21 mouse cellular contexts compared by ENCODE assay signal in the genomic region with DNA sequence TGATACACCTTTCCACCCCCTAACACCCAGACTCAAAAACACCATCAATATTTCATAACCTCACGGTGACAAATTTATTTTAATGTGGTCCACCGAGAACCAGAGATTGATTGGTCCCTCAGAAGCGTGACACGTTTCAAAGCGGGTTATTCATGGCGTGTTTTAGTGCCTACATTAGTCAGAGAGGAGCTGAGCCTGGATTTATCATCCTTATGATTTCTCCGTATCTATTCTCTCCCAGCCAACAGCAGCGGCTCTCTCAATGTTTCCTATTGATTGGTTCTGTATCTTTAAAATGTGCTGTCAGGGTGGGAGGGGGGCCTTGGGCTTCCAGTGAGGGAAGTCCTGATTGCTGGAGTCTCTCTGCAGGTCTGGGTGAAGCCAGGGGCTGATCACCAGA.
DNase-seq lines count a peak whose midpoint lies in the region; ATAC-seq and TF ChIP-seq lines count a peak whose summit lies in the region.
"Had no signal": no experiment of that assay in that cellular context is flagged by ENCODE, and none has a peak within 500 bp of the region (broad histone marks: within the 10 kb centered on the region; RNA-seq: fewer than 3 reads in every experiment).

No protein-coding gene starts in this region.

- WGBS in hindbrain, embryonic 13.5 days, result 41% methylated on average over 8 of the region's 8 CpGs
- WGBS in hindbrain, embryonic 11.5 days, result 69% methylated on average over 8 of the region's 8 CpGs
- 50% methylated on average over 8 of the region's 8 CpGs for WGBS in hindbrain, embryonic 15.5 days
- 58% methylated on average over 8 of the region's 8 CpGs for WGBS in midbrain, embryonic 16.5 days

- no peaks in the 10 kb centered on the region for H3K9me3 ChIP-seq in hindbrain, embryonic 13.5 days
- no peaks in the 10 kb centered on the region for H3K9me3 ChIP-seq in hindbrain, embryonic 11.5 days (ENCODE audit: control insufficient read depth, low read length)
- no peaks in the 10 kb centered on the region for H3K9me3 ChIP-seq in hindbrain, embryonic 15.5 days
- H3K9me3 ChIP-seq in midbrain, embryonic 16.5 days (replicated peaks; ENCODE audit: control insufficient read depth, low read length, poor library complexity, severe bottlenecking), result no peaks in the 10 kb centered on the region
- H3K9me3 ChIP-seq: embryonic facial prominence, embryonic 13.5 days; heart, embryonic 15.5 days; intestine, embryonic 15.5 days had no signal

- H3K9ac ChIP-seq in hindbrain, embryonic 13.5 days, result no peak overlapping the region; the same call in 1 of the 2 replicates
- H3K9ac ChIP-seq in hindbrain, embryonic 11.5 days (ENCODE audit: low read depth, low read length), result no peak overlapping the region
- H3K9ac ChIP-seq in hindbrain, embryonic 15.5 days, result no peak overlapping the region
- no peak overlapping the region for H3K9ac ChIP-seq in midbrain, embryonic 16.5 days (ENCODE audit: low read depth, low read length)
- H3K9ac ChIP-seq: embryonic facial prominence, embryonic 13.5 days; forebrain, embryonic 12.5 days; heart, embryonic 15.5 days; intestine, embryonic 15.5 days had no signal

- ATAC-seq in hindbrain, embryonic 13.5 days (ENCODE audit: low FRiP score), result no peak
- no peak for ATAC-seq in hindbrain, embryonic 11.5 days (ENCODE audit: low FRiP score)
- ATAC-seq in hindbrain, embryonic 15.5 days (ENCODE audit: low FRiP score, low read depth), result 0 out of 2 replicates have a peak, but pooled peaks have one; percentile 30
- ATAC-seq in midbrain, embryonic 16.5 days, result no peak; the same call in 1 of the 2 replicates
- ATAC-seq: forebrain, embryonic 16.5 days; intestine, embryonic 15.5 days; Patski had no signal

- no peak overlapping the region for H3K4me2 ChIP-seq in hindbrain, embryonic 13.5 days
- no peak overlapping the region for H3K4me2 ChIP-seq in hindbrain, embryonic 11.5 days (replicated peaks; ENCODE audit: low read depth, low read length)
- no peak overlapping the region; the same call in 1 of the 2 replicates for H3K4me2 ChIP-seq in hindbrain, embryonic 15.5 days
- H3K4me2 ChIP-seq in midbrain, embryonic 16.5 days (ENCODE audit: low read length), result peak overlapping the region; percentile 28
- H3K4me2 ChIP-seq: embryonic facial prominence, embryonic 13.5 days; forebrain, embryonic 12.5 days; heart, embryonic 11.5 days; heart, embryonic 15.5 days; intestine, embryonic 15.5 days had no signal

- TF ChIP-seq POLR2A in brain, embryonic 14.5 days (IDR thresholded peaks at IDR 0.05; ENCODE audit: borderline replicate concordance, extremely low read depth, insufficient read depth, insufficient read length, poor library complexity, severe bottlenecking), result no peak

- H3K27ac ChIP-seq in hindbrain, embryonic 13.5 days, result peak overlapping the region; percentile 18; the same call in 1 of the 2 replicates
- H3K27ac ChIP-seq in hindbrain, embryonic 11.5 days (ENCODE audit: low read depth, low read length), result no peak overlapping the region
- H3K27ac ChIP-seq in hindbrain, embryonic 15.5 days (replicated peaks), result no peak overlapping the region
- H3K27ac ChIP-seq in midbrain, embryonic 16.5 days (ENCODE audit: low read length), result peak overlapping the region; percentile 17; the same call in 1 of the 2 replicates
- H3K27ac ChIP-seq: embryonic facial prominence, embryonic 13.5 days; forebrain, embryonic 12.5 days; heart, adult 2 months; heart, embryonic 15.5 days; intestine, embryonic 15.5 days had no signal

- no peak overlapping the region for H3K4me3 ChIP-seq in hindbrain, embryonic 13.5 days
- H3K4me3 ChIP-seq in hindbrain, embryonic 11.5 days (ENCODE audit: low read depth, low read length), result no peak overlapping the region
- H3K4me3 ChIP-seq in hindbrain, embryonic 15.5 days, result no peak overlapping the region
- no peak overlapping the region for H3K4me3 ChIP-seq in midbrain, embryonic 16.5 days (ENCODE audit: low read depth, low read length)
- H3K4me3 ChIP-seq: embryonic facial prominence, embryonic 13.5 days; forebrain, embryonic 12.5 days; heart, adult 2 months; heart, embryonic 15.5 days; intestine, embryonic 15.5 days had no signal

- H3K27me3 ChIP-seq in hindbrain, embryonic 13.5 days, result no peaks in the 10 kb centered on the region
- H3K27me3 ChIP-seq in hindbrain, embryonic 11.5 days (ENCODE audit: control insufficient read depth, insufficient read depth, low read length), result no peaks in the 10 kb centered on the region
- H3K27me3 ChIP-seq in hindbrain, embryonic 15.5 days, result no peaks in the 10 kb centered on the region
- no peaks in the 10 kb centered on the region for H3K27me3 ChIP-seq in midbrain, embryonic 16.5 days (ENCODE audit: control insufficient read depth, insufficient read depth, low read depth, low read length)
- H3K27me3 ChIP-seq: CH12.LX; embryonic facial prominence, embryonic 13.5 days; forebrain, embryonic 12.5 days; heart, embryonic 15.5 days; intestine, embryonic 15.5 days; Patski had no signal

- no peaks in the 10 kb centered on the region for H3K36me3 ChIP-seq in hindbrain, embryonic 13.5 days
- no peaks in the 10 kb centered on the region for H3K36me3 ChIP-seq in hindbrain, embryonic 11.5 days (ENCODE audit: control insufficient read depth, insufficient read depth, low read length)
- no peaks in the 10 kb centered on the region for H3K36me3 ChIP-seq in hindbrain, embryonic 15.5 days
- no peaks in the 10 kb centered on the region for H3K36me3 ChIP-seq in midbrain, embryonic 16.5 days (ENCODE audit: control insufficient read depth, insufficient read depth, low read length)
- H3K36me3 ChIP-seq: embryonic facial prominence, embryonic 13.5 days; forebrain, embryonic 12.5 days; heart, embryonic 15.5 days; intestine, embryonic 15.5 days had no signal

- TF ChIP-seq CTCF in brain, embryonic 14.5 days (IDR thresholded peaks at IDR 0.05; ENCODE audit: borderline replicate concordance, extremely low read depth, insufficient read depth, insufficient read length), result no peak

- no peak for DNase-seq in hindbrain, embryonic 11.5 days (ENCODE audit: low spot score)
- DNase-seq in brain, embryonic 14.5 days (ENCODE audit: low read depth), result peak; percentile 38
- no peak for DNase-seq in thymus, postnatal 0 days (ENCODE audit: low spot score)
- DNase-seq in right cerebral cortex, adult 18-20 months, result no peak
- DNase-seq: adrenal gland, adult 8-10 months; cerebellum, adult 18-20 months; cerebellum, adult 9-11 months; cerebellum, postnatal 36 days; gastrocnemius, postnatal 10 days; heart, adult 2 months had no signal

- H3K4me1 ChIP-seq in hindbrain, embryonic 13.5 days (replicated peaks), result peaks cover 3% of the 10 kb centered on the region
- H3K4me1 ChIP-seq in hindbrain, embryonic 11.5 days (replicated peaks; ENCODE audit: control insufficient read depth, insufficient read depth, low read length), result no peaks in the 10 kb centered on the region
- no peaks in the 10 kb centered on the region for H3K4me1 ChIP-seq in hindbrain, embryonic 15.5 days (replicated peaks)
- H3K4me1 ChIP-seq in midbrain, embryonic 16.5 days (ENCODE audit: control insufficient read depth, insufficient read depth, low read length), result peaks cover 8% of the 10 kb centered on the region; the same call in 1 of the 2 replicates
- H3K4me1 ChIP-seq: embryonic facial prominence, embryonic 13.5 days; forebrain, embryonic 12.5 days; heart, embryonic 15.5 days; intestine, embryonic 15.5 days had no signal

Comparison
In these comparisons a context has a peak if more than half of its experiments do, and no peak if none do; other contexts are left out.
1. H3K27ac ChIP-seq: peak in hindbrain, embryonic 13.5 days (single experiment) and midbrain, embryonic 16.5 days (single experiment); none in hindbrain, embryonic 11.5 days (single experiment) and hindbrain, embryonic 15.5 days (single experiment).